Mouse (Mus musculus) hindbrain, embryonic 15.5 days (tissue): ENCODE results near the gene Aamdc. TPM values are rescaled to one million over a fixed set of nuclear protein-coding genes. Genes with fewer than 3 reads are reported as not detected.

Source experiments
- ATAC-seq: fragments of 200-750 bp; cut with Nextera tagmentation; 2 replicates; pipeline ENCODE4 v1.8.0; 2017; ENCODE audit warnings: low read depth, moderate number of reproducible peaks, moderate TSS enrichment; ENCODE audit not compliant: low FRiP score
- H3K27ac ChIP-seq: fragments of 300-500 bp; sonication (generic); replicated peaks from 2 replicates; pipeline ENCODE4 v1.5.1; 2015; ENCODE audit warnings: mild to moderate bottlenecking, inconsistent platforms
- H3K27me3 ChIP-seq: fragments of 300-500 bp; sonication (generic); 2 replicates; pipeline ENCODE4 v1.6.1; 2015; ENCODE audit warnings: control low read depth, inconsistent platforms
- H3K36me3 ChIP-seq: fragments of 300-500 bp; sonication (generic); 2 replicates; pipeline ENCODE4 v1.6.1; 2015; ENCODE audit warnings: control low read depth, inconsistent platforms
- H3K4me1 ChIP-seq: fragments of 300-500 bp; sonication (generic); replicated peaks from 2 replicates; pipeline ENCODE4 v1.6.1; 2015; ENCODE audit warnings: control low read depth, inconsistent platforms
- H3K4me2 ChIP-seq: fragments of 300-500 bp; sonication (generic); 2 replicates; pipeline ENCODE4 v1.6.1; 2015; ENCODE audit warnings: moderate library complexity, mild to moderate bottlenecking, inconsistent platforms
- H3K4me3 ChIP-seq: fragments of 300-500 bp; sonication (generic); 2 replicates; pipeline ENCODE4 v1.5.1; 2015; ENCODE audit warnings: mild to moderate bottlenecking, inconsistent platforms
- H3K9ac ChIP-seq: fragments of 300-500 bp; sonication (generic); 2 replicates; pipeline ENCODE4 v1.6.1; 2015; ENCODE audit warnings: inconsistent platforms
- H3K9me3 ChIP-seq: fragments of 300-500 bp; sonication (generic); 2 replicates; pipeline ENCODE4 v1.6.1; 2016; ENCODE audit warnings: control low read depth, inconsistent platforms
- WGBS: fragments of 180-500 bp; shearing (Covaris S2); methylation state at CpG from one replicate; pipeline ENCODE4 v1.1.7; 2015; 5-methylcytosine and 5-hydroxymethylcytosine counted together
- polyA plus RNA-seq: library from polyadenylated mRNA; unstranded; fragments of >200 nt; fragmentation: Nextera tagmentation; extraction: Ambion mirVana; gene quantifications from 2 replicates; pipeline ENCODE4 v1.2.1, GENCODE M21; 2015

Gene Aamdc
- polyA plus RNA-seq: 53.0 and 59.2 TPM in 2 replicates

DNA sequence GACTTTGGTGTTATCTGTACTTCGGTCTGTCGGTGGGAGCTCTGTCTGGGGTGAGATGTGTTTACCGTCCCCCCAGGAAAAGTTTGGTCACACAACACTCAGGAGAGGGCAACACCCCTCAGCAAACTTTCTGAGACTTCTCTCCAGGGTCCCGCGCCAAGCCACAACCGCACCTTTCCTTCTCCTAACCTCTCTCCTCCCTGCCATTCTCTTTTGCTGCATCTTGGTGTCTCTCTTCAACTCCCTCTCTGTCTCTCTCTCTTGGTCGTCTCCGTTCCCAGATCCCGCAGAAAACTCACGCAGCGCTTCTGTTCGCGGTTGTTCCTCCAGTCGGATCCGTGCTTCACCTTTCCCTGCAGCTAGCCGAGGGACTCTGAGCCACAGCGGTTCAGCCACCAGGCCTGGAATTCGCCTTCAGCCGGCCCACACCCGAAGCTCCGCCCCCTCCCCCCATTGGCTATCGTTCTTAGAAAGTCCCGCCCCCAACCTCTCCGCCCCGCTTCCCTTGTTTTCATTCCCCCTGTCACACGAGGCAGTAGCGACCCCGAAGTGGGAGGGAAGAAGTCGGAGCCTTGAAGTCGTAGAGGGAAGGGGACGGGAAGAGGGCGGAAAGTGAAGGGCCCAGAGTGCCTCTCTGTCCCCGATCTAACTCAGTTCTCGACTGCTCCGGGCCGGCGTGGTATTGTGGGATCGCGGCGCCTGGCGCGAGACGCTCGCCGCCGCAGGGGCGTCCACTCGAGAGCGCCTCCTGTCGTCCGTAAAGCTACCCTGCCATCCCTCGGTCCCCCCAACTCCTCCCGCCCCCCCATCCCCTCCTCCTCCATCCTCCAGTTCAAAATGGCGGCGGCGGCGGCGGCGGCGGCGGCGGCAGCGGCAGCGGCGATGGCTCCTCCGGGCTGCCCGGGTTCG, at the start of gene Aamdc, which contains the start of gene Rsf1:
Gene Aamdc (minus strand): TSS at position 431 of the 909 bp plus-strand sequence.
Gene Rsf1 (plus strand): TSS at position 823 of the 909 bp plus-strand sequence.
- Histone ChIP-seq H3K4me2 (peak within 1 kb of the TSS; percentile 83), H3K36me3 (no peaks in the 10 kb centered on the region), H3K27ac (peak within 1 kb of the TSS; percentile 99), H3K9ac (peak within 1 kb of the TSS; percentile 100), H3K4me3 (peak within 1 kb of the TSS; percentile 100), H3K4me1 (peaks cover 16% of the 10 kb centered on the region), H3K27me3 (no peaks in the 10 kb centered on the region), H3K9me3 (no peaks in the 10 kb centered on the region)
- ATAC-seq: peak; percentile 98
- WGBS: under 1% methylated on average over 46 of the region's 68 CpGs

GRCm38 (mm10) chr7:97623402-97623801, 44.1 kb upstream of the Aamdc start:
- H3K27me3 ChIP-seq: no peaks in the 10 kb centered on the region
- 0 out of 2 replicates have a peak, but pooled peaks cover 3% of the 10 kb centered on the region for H3K4me1 ChIP-seq
- no peaks in the 10 kb centered on the region; the same call in 1 of the 2 replicates for H3K36me3 ChIP-seq
- H3K27ac ChIP-seq: no peak overlapping the region
- no peak overlapping the region for H3K4me3 ChIP-seq
- no peak for ATAC-seq
- no peak overlapping the region for H3K4me2 ChIP-seq
- no peaks in the 10 kb centered on the region for H3K9me3 ChIP-seq
- H3K9ac ChIP-seq: no peak overlapping the region

- Histone ChIP-seq H3K27me3 (no peaks in the 10 kb centered on the region), H3K4me2 (no peak overlapping the region), H3K9me3 (no peaks in the 10 kb centered on the region), H3K4me3 (no peak overlapping the region), H3K36me3 (no peaks in the 10 kb centered on the region; the same call in 1 of the 2 replicates), H3K9ac (no peak overlapping the region), H3K27ac (no peak overlapping the region), H3K4me1 (0 out of 2 replicates have a peak, but pooled peaks cover 3% of the 10 kb centered on the region)
- no peak for ATAC-seq
- 98% methylated on average over 1 of the region's 1 CpGs for WGBS
These were observed 43.4 kb upstream of the Aamdc start for GRCm38 (mm10) chr7:97622676-97623075.

DNA sequence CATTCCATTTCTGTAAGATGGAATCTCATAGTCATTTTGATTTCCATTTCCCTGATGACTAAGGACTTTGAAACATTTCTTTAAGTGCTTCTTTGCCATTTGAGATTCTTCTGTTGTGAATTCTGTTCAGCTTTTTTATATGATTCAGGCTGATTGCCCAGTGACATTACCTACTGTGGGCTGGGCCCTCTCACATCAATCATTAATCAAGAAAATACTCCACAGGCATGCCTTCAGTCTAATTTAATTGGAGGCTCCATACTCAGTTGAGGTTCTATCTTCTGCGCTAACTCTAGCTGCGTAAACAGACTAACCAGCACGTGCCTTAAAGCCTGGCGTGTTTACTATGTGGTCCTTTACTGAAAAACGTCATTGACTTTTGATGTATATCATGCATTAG, 42.0 kb upstream of the Aamdc start:
- Histone ChIP-seq H3K27ac (no peak overlapping the region), H3K4me2 (no peak overlapping the region), H3K9ac (no peak overlapping the region), H3K4me3 (no peak overlapping the region), H3K9me3 (no peaks in the 10 kb centered on the region), H3K36me3 (no peaks in the 10 kb centered on the region; the same call in 1 of the 2 replicates), H3K27me3 (no peaks in the 10 kb centered on the region), H3K4me1 (0 out of 2 replicates have a peak, but pooled peaks cover 3% of the 10 kb centered on the region)
- WGBS: 94% methylated on average over 5 of the region's 5 CpGs
- ATAC-seq: no peak

GRCm38 (mm10) chr7:97598548-97598947, 19.3 kb upstream of the Aamdc start:
- Histone ChIP-seq H3K4me2 (no peak overlapping the region), H3K4me1 (no peaks in the 10 kb centered on the region), H3K27me3 (no peaks in the 10 kb centered on the region), H3K27ac (no peak overlapping the region), H3K4me3 (no peak overlapping the region), H3K9me3 (no peaks in the 10 kb centered on the region), H3K9ac (no peak overlapping the region), H3K36me3 (no peaks in the 10 kb centered on the region)
- ATAC-seq: no peak
- 86% methylated on average over 2 of the region's 2 CpGs for WGBS

GRCm38 (mm10) chr7:97593535-97593934, 14.2 kb upstream of the Aamdc start:
- Histone ChIP-seq H3K4me1 (peaks cover 12% of the 10 kb centered on the region), H3K36me3 (no peaks in the 10 kb centered on the region), H3K27me3 (no peaks in the 10 kb centered on the region), H3K4me3 (no peak overlapping the region), H3K9ac (no peak overlapping the region), H3K4me2 (no peak overlapping the region), H3K27ac (no peak overlapping the region), H3K9me3 (no peaks in the 10 kb centered on the region)
- ATAC-seq: no peak
- 93% methylated on average over 2 of the region's 2 CpGs for WGBS

DNA sequence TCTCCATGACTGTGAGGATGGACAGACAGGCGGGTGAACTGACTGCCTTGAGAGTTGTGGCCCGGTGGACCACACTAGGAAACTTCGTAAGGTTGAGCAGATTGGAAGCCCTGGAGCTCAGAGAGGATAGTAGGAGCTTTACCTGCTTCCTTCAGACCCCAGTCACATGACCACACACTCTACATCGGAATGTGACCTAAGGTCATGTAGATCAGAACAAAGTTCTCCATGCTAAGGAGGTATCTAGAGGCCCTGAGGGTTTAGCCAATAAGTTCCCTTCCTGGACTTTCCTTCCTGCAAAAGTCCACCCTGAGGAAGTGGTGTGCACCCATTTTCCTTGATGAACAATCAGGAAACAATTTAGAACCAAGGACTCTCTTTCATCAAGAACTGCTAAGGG, 13.1 kb upstream of the Aamdc start:
- WGBS: 98% methylated on average over 4 of the region's 4 CpGs
- no peak for ATAC-seq
- H3K4me1 ChIP-seq: peaks cover 12% of the 10 kb centered on the region

GRCm38 (mm10) chr7:97591336-97591735, 12.0 kb upstream of the Aamdc start:
- H3K4me3 ChIP-seq: no peak overlapping the region
- no peak overlapping the region for H3K4me2 ChIP-seq
- 84% methylated on average over 6 of the region's 6 CpGs for WGBS
- H3K9me3 ChIP-seq: no peaks in the 10 kb centered on the region
- H3K36me3 ChIP-seq: no peaks in the 10 kb centered on the region
- no peak overlapping the region for H3K9ac ChIP-seq
- ATAC-seq: no peak
- H3K27ac ChIP-seq: no peak overlapping the region
- H3K4me1 ChIP-seq: peaks cover 12% of the 10 kb centered on the region
- no peaks in the 10 kb centered on the region for H3K27me3 ChIP-seq

More for the DNA sequence above, 13.1 kb upstream of the Aamdc start:
- no peak overlapping the region for H3K9ac ChIP-seq
- H3K36me3 ChIP-seq: no peaks in the 10 kb centered on the region
- no peak overlapping the region for H3K27ac ChIP-seq
- H3K27me3 ChIP-seq: no peaks in the 10 kb centered on the region
- H3K4me2 ChIP-seq: no peak overlapping the region
- no peak overlapping the region for H3K4me3 ChIP-seq
- H3K9me3 ChIP-seq: no peaks in the 10 kb centered on the region

GRCm38 (mm10) chr7:97590488-97590887, 11.2 kb upstream of the Aamdc start:
- Histone ChIP-seq H3K4me3 (no peak overlapping the region), H3K4me1 (peaks cover 12% of the 10 kb centered on the region), H3K9ac (no peak overlapping the region), H3K27me3 (no peaks in the 10 kb centered on the region), H3K27ac (no peak overlapping the region), H3K4me2 (no peak overlapping the region), H3K36me3 (no peaks in the 10 kb centered on the region), H3K9me3 (no peaks in the 10 kb centered on the region)
- WGBS: 27% methylated on average over 3 of the region's 3 CpGs
- ATAC-seq: no peak

DNA sequence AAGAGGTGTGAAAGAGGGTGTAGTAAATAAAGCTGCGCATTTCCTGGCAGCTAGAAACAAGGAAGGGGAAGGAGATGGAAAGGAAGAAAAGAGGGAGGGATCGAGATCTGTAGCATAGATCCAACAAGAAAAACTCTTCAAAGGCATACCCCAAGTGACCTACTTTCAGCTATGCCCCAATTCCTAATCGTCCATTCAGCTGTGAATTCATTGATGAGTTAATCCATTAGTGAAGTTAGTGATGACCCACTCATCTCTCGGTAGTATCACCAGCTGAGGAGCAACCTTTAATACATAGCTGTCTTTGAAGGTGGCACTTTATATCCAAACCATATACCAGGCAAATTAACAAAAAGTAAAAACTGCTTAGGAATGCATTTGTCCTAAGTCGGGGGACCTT, 9.2 kb upstream of the Aamdc start:
- Histone ChIP-seq H3K9me3 (no peaks in the 10 kb centered on the region), H3K4me1 (peaks cover 12% of the 10 kb centered on the region), H3K27ac (no peak overlapping the region), H3K27me3 (no peaks in the 10 kb centered on the region), H3K4me3 (no peak overlapping the region), H3K36me3 (no peaks in the 10 kb centered on the region), H3K9ac (no peak overlapping the region), H3K4me2 (no peak overlapping the region)
- no peak for ATAC-seq
- WGBS: 77% methylated on average over 5 of the region's 5 CpGs

DNA sequence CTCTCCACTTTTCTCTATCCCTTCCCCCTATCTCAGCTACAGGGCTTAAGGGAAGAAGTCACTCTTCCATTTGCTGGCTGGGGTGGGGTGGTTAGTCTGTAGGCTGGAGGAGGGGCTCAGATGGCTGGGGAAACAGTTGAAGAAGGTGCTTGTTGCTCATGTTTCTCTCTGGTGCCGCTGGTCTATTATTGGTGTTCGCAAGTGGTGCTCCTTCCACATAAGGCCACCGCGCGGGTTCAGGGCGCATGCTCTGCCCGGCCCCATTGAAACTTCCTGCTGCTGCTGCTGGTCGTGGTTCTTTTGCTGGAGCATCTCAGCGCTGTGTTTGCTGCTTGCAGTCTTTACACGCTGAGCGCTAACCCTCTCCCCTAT, 1.5 kb upstream of the Aamdc start:
- H3K4me1 ChIP-seq: peaks cover 16% of the 10 kb centered on the region
- no peaks in the 10 kb centered on the region for H3K9me3 ChIP-seq
- H3K9ac ChIP-seq: peak overlapping the region; percentile 100
- H3K4me2 ChIP-seq: peak overlapping the region; percentile 83
- ATAC-seq: peak; percentile 55
- under 1% methylated on average over 11 of the region's 11 CpGs for WGBS
- H3K27me3 ChIP-seq: no peaks in the 10 kb centered on the region
- H3K36me3 ChIP-seq: no peaks in the 10 kb centered on the region
- peak overlapping the region; percentile 100 for H3K4me3 ChIP-seq
- peak overlapping the region; percentile 99 for H3K27ac ChIP-seq

GRCm38 (mm10) chr7:97579976-97580842, 912 bp upstream of the Aamdc start:
- Histone ChIP-seq H3K9ac (peak overlapping the region; percentile 100), H3K27ac (peak overlapping the region; percentile 99), H3K9me3 (no peaks in the 10 kb centered on the region), H3K27me3 (no peaks in the 10 kb centered on the region), H3K4me1 (peaks cover 16% of the 10 kb centered on the region), H3K4me3 (peak overlapping the region; percentile 100), H3K4me2 (peak overlapping the region; percentile 83), H3K36me3 (no peaks in the 10 kb centered on the region)
- ATAC-seq: peak; percentile 38
- 0% methylated on average over 52 of the region's 65 CpGs for WGBS
